Mouse (Mus musculus) hindbrain, postnatal 0 days (tissue): ENCODE measurements at regions not wholly inside any gene's neighbourhood (a gene's known extent, or its start where the extent isn't known, plus 50 kb on each side); places are given as distances from the start of the nearest gene placed in this dataset.

Source experiments
- ATAC-seq: fragments of 200-750 bp; cut with Nextera tagmentation; 2 replicates; pipeline ENCODE4 v1.8.0; 2017; ENCODE audit warnings: mild to moderate bottlenecking, moderate TSS enrichment, moderate library complexity
- DNase-seq: peaks from one replicate; pipeline ENCODE4 v3.0.0-alpha.2; 2015; ENCODE audit warnings: low spot score
- H3K27ac ChIP-seq: fragments of 300-500 bp; sonication (generic); 2 replicates; pipeline ENCODE4 v1.5.1; 2014; ENCODE audit warnings: mild to moderate bottlenecking
- H3K27me3 ChIP-seq: fragments of 300-500 bp; sonication (generic); 2 replicates; pipeline ENCODE4 v1.6.1; 2014; ENCODE audit warnings: low read length, mixed read lengths; ENCODE audit not compliant: insufficient read depth
- H3K36me3 ChIP-seq: fragments of 300-500 bp; sonication (generic); 2 replicates; pipeline ENCODE4 v1.6.1; 2014; ENCODE audit warnings: low read length, mixed read lengths; ENCODE audit not compliant: insufficient read depth
- H3K4me1 ChIP-seq: fragments of 300-500 bp; sonication (generic); 2 replicates; pipeline ENCODE4 v1.6.1; 2014; ENCODE audit warnings: antibody characterized with exemption, low read length, mixed read lengths; ENCODE audit not compliant: insufficient read depth
- H3K4me2 ChIP-seq: fragments of 300-500 bp; sonication (generic); 2 replicates; pipeline ENCODE4 v1.6.1; 2014; ENCODE audit warnings: low read depth, mild to moderate bottlenecking, low read length, moderate library complexity, mixed read lengths
- H3K4me3 ChIP-seq: fragments of 300-500 bp; sonication (generic); 2 replicates; pipeline ENCODE4 v1.5.1; 2014; ENCODE audit warnings: low read length
- H3K9ac ChIP-seq: fragments of 300-500 bp; sonication (generic); replicated peaks from 2 replicates; pipeline ENCODE4 v1.6.1; 2014; ENCODE audit warnings: mild to moderate bottlenecking, low read length, moderate library complexity, mixed read lengths
- H3K9me3 ChIP-seq: fragments of 300-500 bp; sonication (generic); 2 replicates; pipeline ENCODE4 v1.6.1; 2016; ENCODE audit warnings: low read length, mixed read lengths
- CTCF ChIP-seq: IDR thresholded peaks from 2 replicates; pipeline ENCODE4 v1.5.1; 2016; ENCODE audit warnings: antibody characterized with exemption, control low read depth, low read depth
- WGBS: fragments of 180-500 bp; shearing (Covaris S2); extraction: QIAGEN DNeasy Blood & Tissue Kit; methylation state at CpG from one replicate; pipeline ENCODE4 v1.1.7; 2014; 5-methylcytosine and 5-hydroxymethylcytosine counted together

- Histone ChIP-seq H3K4me3 (no peak overlapping the region), H3K9me3 (no peaks in the 10 kb centered on the region), H3K27me3 (no peaks in the 10 kb centered on the region), H3K36me3 (no peaks in the 10 kb centered on the region), H3K9ac (no peak overlapping the region), H3K27ac (no peak overlapping the region), H3K4me2 (no peak overlapping the region), H3K4me1 (0 out of 2 replicates have a peak, but pooled peaks cover 6% of the 10 kb centered on the region)
- 0 out of 2 replicates have a peak, but pooled peaks have one; percentile 7 for TF ChIP-seq CTCF
- DNase-seq, result no peak
- no peak for ATAC-seq
- WGBS, result 83% methylated on average over 13 of the region's 13 CpGs
Observed at GRCm38 (mm10) chr13:45240009-45240653, 149.4 kb upstream of the Mylip start.

- Histone ChIP-seq H3K36me3 (no peaks in the 10 kb centered on the region), H3K27me3 (no peaks in the 10 kb centered on the region), H3K4me2 (no peak overlapping the region), H3K4me3 (no peak overlapping the region), H3K9ac (no peak overlapping the region), H3K27ac (no peak overlapping the region), H3K9me3 (no peaks in the 10 kb centered on the region), H3K4me1 (0 out of 2 replicates have a peak, but pooled peaks cover 6% of the 10 kb centered on the region)
- no peak for TF ChIP-seq CTCF
- no peak for DNase-seq
- WGBS, result 61% methylated on average over 3 of the region's 3 CpGs
- no peak for ATAC-seq
Observed at GRCm38 (mm10) chr13:45242261-45242660, 147.3 kb upstream of the Mylip start.

GRCm38 (mm10) chr13:45242750-45243149, 146.8 kb upstream of the Mylip start:
- no peak for ATAC-seq
- WGBS, result 74% methylated on average over 12 of the region's 12 CpGs

GRCm38 (mm10) chr13:45245651-45246050, 143.9 kb upstream of the Mylip start:
- WGBS, result 67% methylated on average over 5 of the region's 5 CpGs
- ATAC-seq (no peak), DNase-seq (no peak)
- no peaks in the 10 kb centered on the region for H3K9me3 ChIP-seq
- no peaks in the 10 kb centered on the region for H3K36me3 ChIP-seq
- 0 out of 2 replicates have a peak, but pooled peaks cover 4% of the 10 kb centered on the region for H3K4me1 ChIP-seq
- no peak overlapping the region for H3K9ac ChIP-seq
- H3K4me3 ChIP-seq, result no peak overlapping the region
- H3K4me2 ChIP-seq, result no peak overlapping the region
- no peak for TF ChIP-seq CTCF
- H3K27ac ChIP-seq, result no peak overlapping the region
- H3K27me3 ChIP-seq, result no peaks in the 10 kb centered on the region

More at GRCm38 (mm10) chr13:45242750-45243149, 146.8 kb upstream of the Mylip start:
- no peaks in the 10 kb centered on the region for H3K27me3 ChIP-seq
- H3K4me3 ChIP-seq, result no peak overlapping the region
- no peaks in the 10 kb centered on the region for H3K9me3 ChIP-seq
- 0 out of 2 replicates have a peak, but pooled peaks cover 6% of the 10 kb centered on the region for H3K4me1 ChIP-seq
- H3K36me3 ChIP-seq, result no peaks in the 10 kb centered on the region
- no peak overlapping the region for H3K9ac ChIP-seq
- no peak overlapping the region for H3K27ac ChIP-seq
- no peak overlapping the region for H3K4me2 ChIP-seq
- DNase-seq, result no peak
- no peak for TF ChIP-seq CTCF

GRCm38 (mm10) chr13:45246341-45246740, 143.2 kb upstream of the Mylip start:
- H3K9ac ChIP-seq, result no peak overlapping the region
- 0 out of 2 replicates have a peak, but pooled peaks cover 4% of the 10 kb centered on the region for H3K4me1 ChIP-seq
- H3K9me3 ChIP-seq, result no peaks in the 10 kb centered on the region
- 71% methylated on average over 2 of the region's 2 CpGs for WGBS
- no peaks in the 10 kb centered on the region for H3K27me3 ChIP-seq
- no peak for ATAC-seq
- DNase-seq, result no peak
- H3K4me2 ChIP-seq, result no peak overlapping the region
- TF ChIP-seq CTCF, result no peak
- H3K27ac ChIP-seq, result no peak overlapping the region
- no peak overlapping the region for H3K4me3 ChIP-seq
- no peaks in the 10 kb centered on the region for H3K36me3 ChIP-seq

- DNase-seq (peak; percentile 39), ATAC-seq (no peak)
- H3K9me3 ChIP-seq, result no peaks in the 10 kb centered on the region
- TF ChIP-seq CTCF, result no peak
- H3K36me3 ChIP-seq, result no peaks in the 10 kb centered on the region
- H3K9ac ChIP-seq, result no peak overlapping the region
- no peak overlapping the region for H3K4me2 ChIP-seq
- H3K4me1 ChIP-seq, result 0 out of 2 replicates have a peak, but pooled peaks cover 4% of the 10 kb centered on the region
- no peak overlapping the region for H3K27ac ChIP-seq
- no peaks in the 10 kb centered on the region for H3K27me3 ChIP-seq
- WGBS, result 52% methylated on average over 1 of the region's 1 CpGs
- no peak overlapping the region for H3K4me3 ChIP-seq
Observed at GRCm38 (mm10) chr13:45250028-45250427, 139.5 kb upstream of the Mylip start.

GRCm38 (mm10) chr13:45251068-45251467, 138.5 kb upstream of the Mylip start:
- no peak for DNase-seq
- Histone ChIP-seq H3K9me3 (no peaks in the 10 kb centered on the region), H3K27me3 (no peaks in the 10 kb centered on the region), H3K4me3 (no peak overlapping the region), H3K4me1 (peaks cover 4% of the 10 kb centered on the region; the same call in 1 of the 2 replicates), H3K9ac (no peak overlapping the region), H3K36me3 (no peaks in the 10 kb centered on the region), H3K27ac (no peak overlapping the region), H3K4me2 (no peak overlapping the region)
- no peak for ATAC-seq
- WGBS, result 73% methylated on average over 3 of the region's 3 CpGs
- TF ChIP-seq CTCF, result no peak
